Mouse (Mus musculus) spleen, adult 2 months (tissue): Measurements from ENCODE around the gene Ncf1.

Experiments
- CTCF ChIP-seq: fragments of 200-500 bp; IDR thresholded peaks from 2 replicates; pipeline ENCODE4 v1.5.1; 2011; ENCODE audit warnings: mild to moderate bottlenecking, inconsistent platforms; ENCODE audit not compliant: insufficient read depth, insufficient read length, insufficient replicate concordance; ENCODE audit errors: extremely low read depth
- POLR2A ChIP-seq: fragments of 200-500 bp; IDR thresholded peaks from 2 replicates; pipeline ENCODE4 v1.6.1; 2011; ENCODE audit warnings: low read depth, low read length, inconsistent platforms

- TF ChIP-seq CTCF (no peak), POLR2A (no peak)
Measured at GRCm38 (mm10) chr5:134234205-134234604, 4.8 kb upstream of the Ncf1 start.
